Mouse (Mus musculus): ENCODE measurements around the gene Nrip2.
"Not testable (repeated sequence)": the region's sequence is repeated elsewhere in the genome, so short reads cannot be mapped to it uniquely, and the experiment has no call there.

The Nrip2 gene

GRCm38 (mm10) chr6:128398996-128399395 is at the start of gene Nrip2:
Nrip2 (plus strand) TSS chr6:128399296.
- in situ Hi-C loops (cut with MboI, MseI): no loop called here

GRCm38 (mm10) chr6:128349711-128350110 is 49.4 kb upstream of the Nrip2 start:
- in situ Hi-C loops (cut with MboI, MseI): no loop called here

GRCm38 (mm10) chr6:128354140-128354539 is 45.0 kb upstream of the Nrip2 start:
- in situ Hi-C loops (cut with MboI, MseI): no loop called here

- in situ Hi-C loops (cut with MboI, MseI): loop anchor here (5.0 kb wide), 1 partner anchor 33 kb away; no protein-coding TSS in a partner anchor
Observed at GRCm38 (mm10) chr6:128355201-128355681, 43.9 kb upstream of the Nrip2 start.

- in situ Hi-C loops (cut with MboI, MseI): loop anchor here (5.0 kb wide), 1 partner anchor 34 kb away; no protein-coding TSS in a partner anchor
Observed at GRCm38 (mm10) chr6:128355726-128356416, 43.2 kb upstream of the Nrip2 start, which contains the start of gene Tulp3. Tulp3 (minus strand) TSS chr6:128355851.

GRCm38 (mm10) chr6:128358999-128359398 is 40.1 kb upstream of the Nrip2 start:
- in situ Hi-C loops (cut with MboI, MseI): loop anchor here (5.0 kb wide), 1 partner anchor 37 kb away; no protein-coding TSS in a partner anchor

GRCm38 (mm10) chr6:128361901-128362300 is 37.2 kb upstream of the Nrip2 start:
- in situ Hi-C loops (cut with MboI, MseI): no loop called here

GRCm38 (mm10) chr6:128362381-128363006 is 36.6 kb upstream of the Nrip2 start, which contains the start of the genes Rhno1 and Foxm1:
Rhno1 (minus strand) TSS chr6:128362911.
Foxm1 (plus strand) TSS chr6:128362967.
- in situ Hi-C loops (cut with MboI, MseI): no loop called here

- in situ Hi-C loops (cut with MboI, MseI): no loop called here
Observed at GRCm38 (mm10) chr6:128363007-128363825, 35.9 kb upstream of the Nrip2 start.

- in situ Hi-C loops (cut with MboI, MseI): no loop called here
Observed at GRCm38 (mm10) chr6:128364721-128365120, 34.4 kb upstream of the Nrip2 start.

GRCm38 (mm10) chr6:128366466-128366865 is 32.6 kb upstream of the Nrip2 start:
- in situ Hi-C loops (cut with MboI, MseI): no loop called here

- in situ Hi-C loops (cut with MboI, MseI): no loop called here
Observed at GRCm38 (mm10) chr6:128370040-128370439, 29.1 kb upstream of the Nrip2 start.

- in situ Hi-C loops (cut with MboI, MseI): loop anchor here (5.0 kb wide), 1 partner anchor 37 kb away; no protein-coding TSS in a partner anchor
Observed at GRCm38 (mm10) chr6:128375192-128375591, 23.9 kb upstream of the Nrip2 start, which contains the start of the genes Tex52 and Gm44596. Tex52 (plus strand) TSS chr6:128375456. Gm44596 (plus strand) TSS chr6:128375503.

GRCm38 (mm10) chr6:128376371-128377085 is 22.6 kb upstream of the Nrip2 start:
- in situ Hi-C loops (cut with MboI, MseI): loop anchor here (5.0 kb wide), 1 partner anchor 36 kb away; no protein-coding TSS in a partner anchor

- in situ Hi-C loops (cut with MboI, MseI): loop anchor here (5.0 kb wide), 1 partner anchor 33 kb away; no protein-coding TSS in a partner anchor
Observed at GRCm38 (mm10) chr6:128379636-128380035, 19.5 kb upstream of the Nrip2 start.

GRCm38 (mm10) chr6:128380594-128381167 is 18.4 kb upstream of the Nrip2 start:
- in situ Hi-C loops (cut with MboI, MseI): not testable (repeated sequence)

GRCm38 (mm10) chr6:128381254-128381653 is 17.8 kb upstream of the Nrip2 start:
- in situ Hi-C loops (cut with MboI, MseI): no loop called here

- in situ Hi-C loops (cut with MboI, MseI): no loop called here
Observed at GRCm38 (mm10) chr6:128383752-128384151, 15.3 kb upstream of the Nrip2 start.

GRCm38 (mm10) chr6:128385026-128385425 is 14.1 kb upstream of the Nrip2 start:
- in situ Hi-C loops (cut with MboI, MseI): no loop called here

- in situ Hi-C loops (cut with MboI, MseI): no loop called here
Observed at GRCm38 (mm10) chr6:128389185-128389584, 9.9 kb upstream of the Nrip2 start.
